20 mouse cellular contexts compared by ENCODE assay signal in the genomic region with DNA sequence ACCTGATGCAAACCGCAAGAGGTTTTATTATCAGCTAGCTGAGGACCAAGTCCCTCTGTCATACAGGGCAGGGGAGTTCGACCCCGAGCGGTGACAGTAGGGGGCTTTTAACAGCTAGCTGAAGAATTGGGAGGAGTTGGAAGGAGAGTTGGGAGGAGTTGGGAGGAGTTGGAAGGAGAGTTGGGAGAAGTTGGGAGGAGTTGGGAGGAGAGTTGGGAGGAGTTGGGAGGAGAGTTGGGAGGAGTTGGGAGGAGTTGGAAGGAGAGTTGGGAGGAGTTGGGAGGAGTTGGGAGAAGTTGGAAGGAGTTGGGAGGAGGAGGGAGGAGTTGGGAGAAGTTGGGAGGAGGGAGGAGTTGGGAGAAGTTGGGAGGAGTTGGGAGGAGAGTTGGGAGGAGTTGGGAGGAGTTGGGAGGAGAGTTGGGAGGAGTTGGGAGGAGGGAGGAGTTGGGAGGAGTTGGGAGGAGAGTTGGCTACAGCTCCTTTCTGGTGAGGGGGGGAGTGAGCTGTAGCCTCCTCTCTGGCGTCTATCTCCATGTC. TPM values are rescaled to one million over a fixed set of nuclear protein-coding genes. Genes with fewer than 3 reads are reported as not detected.
DNase-seq lines count a peak whose midpoint lies in the region; ATAC-seq and TF ChIP-seq lines count a peak whose summit lies in the region.
"Not testable (repeated sequence)": the region's sequence is repeated elsewhere in the genome, so short reads cannot be mapped to it uniquely, and the experiment has no call there.
"Had no signal": no experiment of that assay in that cellular context is flagged by ENCODE, and none has a peak within 500 bp of the region (broad histone marks: within the 10 kb centered on the region; RNA-seq: fewer than 3 reads in every experiment).

No protein-coding gene starts in this region.

- H3K27me3 ChIP-seq in liver, adult 2 months (ENCODE audit: control insufficient read depth, insufficient read depth, low read length); liver, embryonic 16.5 days (ENCODE audit: control insufficient read depth, insufficient read depth, low read depth, low read length); neural tube, embryonic 11.5 days (ENCODE audit: control insufficient read depth, insufficient read depth, low read length): not testable (repeated sequence)

- TF ChIP-seq CTCF in liver, adult 2 months (IDR thresholded peaks at IDR 0.05; ENCODE audit: low read depth, low read length): not testable (repeated sequence)

- H3K4me1 ChIP-seq in liver, adult 2 months (ENCODE audit: control insufficient read depth, insufficient read depth, low read length); liver, embryonic 16.5 days (ENCODE audit: control insufficient read depth, low read depth, low read length); neural tube, embryonic 11.5 days (ENCODE audit: control insufficient read depth, insufficient read depth, low read length): not testable (repeated sequence)

- not testable (repeated sequence) for H3K36me3 ChIP-seq in liver, adult 2 months (ENCODE audit: control insufficient read depth, insufficient read depth, low read length); liver, embryonic 16.5 days (ENCODE audit: control insufficient read depth, insufficient read depth); neural tube, embryonic 11.5 days (ENCODE audit: control insufficient read depth, insufficient read depth, low read length)

- not testable (repeated sequence) for ATAC-seq in liver, embryonic 16.5 days (ENCODE audit: low read depth); neural tube, embryonic 11.5 days (ENCODE audit: insufficient read depth, low FRiP score, low TSS enrichment)

- H3K4me2 ChIP-seq in liver, embryonic 16.5 days (ENCODE audit: low read depth, low read length): peak overlapping the region; percentile 37; the same call in 1 of the 2 replicates
- not testable (repeated sequence) for H3K4me2 ChIP-seq in neural tube, embryonic 11.5 days (ENCODE audit: low read depth)

- 0 out of 2 replicates have a peak overlapping the region, but pooled peaks have one; percentile 38 for H3K27ac ChIP-seq in liver, adult 2 months (replicated peaks; ENCODE audit: insufficient read depth, low read depth, low read length)
- H3K27ac ChIP-seq in liver, embryonic 16.5 days (ENCODE audit: low read length); neural tube, embryonic 11.5 days (ENCODE audit: low read depth, low read length): not testable (repeated sequence)

- H3K9ac ChIP-seq in liver, adult 2 months (ENCODE audit: low read depth, low read length): peak overlapping the region; percentile 35; the same call in 1 of the 2 replicates
- not testable (repeated sequence) for H3K9ac ChIP-seq in liver, embryonic 16.5 days (ENCODE audit: low read depth, low read length); neural tube, embryonic 11.5 days (ENCODE audit: low read length)

- H3K9me3 ChIP-seq in liver, embryonic 16.5 days (replicated peaks; ENCODE audit: control insufficient read depth, low read length); neural tube, embryonic 11.5 days (ENCODE audit: control insufficient read depth, low read length): not testable (repeated sequence)

- DNase-seq in R1 (ENCODE audit: low read depth, low spot score): peak; percentile 90
- peak; percentile 40 for DNase-seq in kidney, adult 18-20 months
- DNase-seq in kidney, postnatal 10 days: peak; percentile 44
- peak; percentile 87 for DNase-seq in liver, adult 2 months (ENCODE audit: extremely low read depth, low read depth, low spot score)
- DNase-seq in neural tube, embryonic 11.5 days (ENCODE audit: low spot score): peak; percentile 5

- H3K4me3 ChIP-seq in liver, adult 2 months (ENCODE audit: insufficient read depth, low read depth, low read length): peak overlapping the region; percentile 1; the same call in 1 of the 2 replicates
- H3K4me3 ChIP-seq in liver, embryonic 16.5 days (ENCODE audit: low read depth, low read length): peak overlapping the region; percentile 55; the same call in 1 of the 2 replicates
- H3K4me3 ChIP-seq in neural tube, embryonic 11.5 days (ENCODE audit: low read depth, low read length): not testable (repeated sequence)

- H3K79me2 ChIP-seq in liver, adult 2 months (ENCODE audit: control insufficient read depth, insufficient read depth, low read length): not testable (repeated sequence)

- not testable (repeated sequence) for TF ChIP-seq POLR2A in liver, adult 2 months (IDR thresholded peaks at IDR 0.05; ENCODE audit: extremely low read depth, insufficient read depth, low read length)

- whole genome bisulfite sequencing in liver, adult 2 months: 17% methylated on average over 5 of the region's 5 CpGs
- WGBS in liver, embryonic 16.5 days (ENCODE audit: insufficient replicate concordance): 53% methylated on average over 5 of the region's 5 CpGs
- WGBS in neural tube, embryonic 11.5 days: 61% methylated on average over 5 of the region's 5 CpGs

RNA-seq across cellular contexts. Expression of gene Prodh2, which starts 2.2 kb away (rescaled TPM):
- 220 and 232 TPM in 2 replicates for total RNA-seq in liver, adult 2 months (2014; rRNA removed)
- 416 and 432 TPM in 2 replicates for polyA plus RNA-seq in liver, adult 2 months (2012; rRNA removed)
- 79.3 and 85.2 TPM in 2 replicates for polyA plus RNA-seq in liver, embryonic 16.5 days (2015; fragmentation: Nextera tagmentation; extraction: Ambion mirVana)
- polyA plus RNA-seq in neural tube, embryonic 11.5 days (2014; fragmentation: Nextera tagmentation; extraction: Ambion mirVana): not detected in 2 replicates
- total RNA-seq: adrenal gland, postnatal 25 days; CH12.LX; gastrocnemius, postnatal 10 days; heart, adult 18-20 months; heart, postnatal 10 days; heart, postnatal 4 days had no signal
- polyA plus RNA-seq: activated CD4-positive, CD25-positive, alpha-beta regulatory T cell, adult 4 months; embryonic facial prominence, embryonic 13.5 days; forebrain, embryonic 12.5 days; forebrain, embryonic 16.5 days; heart, embryonic 14.5 days; hindbrain, embryonic 12.5 days had no signal

RNA-seq across cellular contexts. Expression of gene Nphs1, which starts 37.5 kb away (rescaled TPM):
- under 0.01 TPM in 1 of 2 replicates, not detected in the other for total RNA-seq in liver, adult 2 months (2014; rRNA removed)
- not detected in 2 replicates for polyA plus RNA-seq in liver, adult 2 months (2012; rRNA removed)
- polyA plus RNA-seq in liver, embryonic 16.5 days (2015; fragmentation: Nextera tagmentation; extraction: Ambion mirVana): 0.09 and 0.19 TPM in 2 replicates
- 1.8 and 3.4 TPM in 2 replicates for polyA plus RNA-seq in neural tube, embryonic 11.5 days (2014; fragmentation: Nextera tagmentation; extraction: Ambion mirVana)
- total RNA-seq: adrenal gland, adult 18-20 months; adrenal gland, postnatal 25 days; gastrocnemius, postnatal 10 days; gastrocnemius, postnatal 4 days; heart, adult 18-20 months; heart, postnatal 10 days; heart, postnatal 4 days had no signal
- polyA plus RNA-seq: forebrain, embryonic 16.5 days had no signal

RNA-seq across cellular contexts. Expression of gene Kirrel2, which starts 38.1 kb away (rescaled TPM):
- not detected in 2 replicates for total RNA-seq in liver, adult 2 months (2014; rRNA removed)
- polyA plus RNA-seq in liver, adult 2 months (2012; rRNA removed): not detected in 2 replicates
- 0.12 and 0.23 TPM in 2 replicates for polyA plus RNA-seq in liver, embryonic 16.5 days (2015; fragmentation: Nextera tagmentation; extraction: Ambion mirVana)
- 19.0 and 19.6 TPM in 2 replicates for polyA plus RNA-seq in neural tube, embryonic 11.5 days (2014; fragmentation: Nextera tagmentation; extraction: Ambion mirVana)
- total RNA-seq: adrenal gland, adult 18-20 months; adrenal gland, postnatal 25 days; CH12.LX; gastrocnemius, postnatal 10 days; heart, adult 18-20 months had no signal
- polyA plus RNA-seq: activated CD4-positive, CD25-positive, alpha-beta regulatory T cell, adult 4 months had no signal

RNA-seq across cellular contexts. Expression of gene Arhgap33, which starts 39.3 kb away (rescaled TPM):
- total RNA-seq in liver, adult 2 months (2014; rRNA removed): 0.07 and 0.37 TPM in 2 replicates
- polyA plus RNA-seq in liver, adult 2 months (2012; rRNA removed): 0.72 and 1.2 TPM in 2 replicates
- polyA plus RNA-seq in liver, embryonic 16.5 days (2015; fragmentation: Nextera tagmentation; extraction: Ambion mirVana): 1.8 and 2.6 TPM in 2 replicates
- polyA plus RNA-seq in neural tube, embryonic 11.5 days (2014; fragmentation: Nextera tagmentation; extraction: Ambion mirVana): 48.8 and 51.1 TPM in 2 replicates

RNA-seq across cellular contexts. Expression of gene Aplp1, which starts 50.2 kb away (rescaled TPM):
- 0.18 and 0.74 TPM in 2 replicates for total RNA-seq in liver, adult 2 months (2014; rRNA removed)
- 0.65 and 0.70 TPM in 2 replicates for polyA plus RNA-seq in liver, adult 2 months (2012; rRNA removed)
- 4.2 and 4.4 TPM in 2 replicates for polyA plus RNA-seq in liver, embryonic 16.5 days (2015; fragmentation: Nextera tagmentation; extraction: Ambion mirVana)
- polyA plus RNA-seq in neural tube, embryonic 11.5 days (2014; fragmentation: Nextera tagmentation; extraction: Ambion mirVana): 150 and 165 TPM in 2 replicates

Comparison
In these comparisons a context has a peak if more than half of its experiments do, and no peak if none do; other contexts are left out.
1. DNase-seq: peak in every context shown above with its lines; median percentile 90 in R1; 87 in liver, adult 2 months; 44 in kidney, postnatal 10 days; 40 in kidney, adult 18-20 months; 5 in neural tube, embryonic 11.5 days.
2. RNA of gene Prodh2, which starts 2.2 kb away (polyA plus RNA-seq): 416 to 432 TPM in liver, adult 2 months and 79.3 to 85.2 TPM in liver, embryonic 16.5 days; not detected in neural tube, embryonic 11.5 days; every median in the first group is over 10 times any median in the second.
3. RNA of gene Kirrel2, which starts 38.1 kb away (polyA plus RNA-seq): 19.0 to 19.6 TPM in neural tube, embryonic 11.5 days; 0.12 to 0.23 TPM in liver, embryonic 16.5 days and not detected in liver, adult 2 months; every median in the first group is over 10 times any median in the second.